Mouse (Mus musculus) cerebellum, adult 9-11 months (tissue): ENCODE data around the gene Fut11.

Source experiments
- DNase-seq: peaks from one replicate; pipeline ENCODE4 v3.0.0; 2022

Fut11 gene

GRCm38 (mm10) chr14:20694884-20695760, at the start of gene Fut11:
Gene Fut11, plus strand, starts transcription at chr14:20694968.
- peak; percentile 94 for DNase-seq

- DNase-seq, result no peak
These were observed 49.2 kb upstream of the Fut11 start for GRCm38 (mm10) chr14:20645547-20645946.

- no peak for DNase-seq
These were observed 48.4 kb upstream of the Fut11 start for GRCm38 (mm10) chr14:20646381-20646780.

- no peak for DNase-seq
These were observed 43.8 kb upstream of the Fut11 start for GRCm38 (mm10) chr14:20651000-20651399.

GRCm38 (mm10) chr14:20651722-20652256, 43.0 kb upstream of the Fut11 start:
- no peak for DNase-seq

- no peak for DNase-seq
These were observed 39.9 kb upstream of the Fut11 start for GRCm38 (mm10) chr14:20654690-20655421.

GRCm38 (mm10) chr14:20655731-20656130, 39.0 kb upstream of the Fut11 start:
- DNase-seq, result no peak

GRCm38 (mm10) chr14:20656361-20656760, 38.4 kb upstream of the Fut11 start, which contains the start of gene Myoz1:
Gene Myoz1, minus strand, starts transcription at chr14:20656540.
- no peak for DNase-seq

- DNase-seq, result no peak
These were observed 36.4 kb upstream of the Fut11 start for GRCm38 (mm10) chr14:20658326-20658725.

- DNase-seq, result no peak
These were observed 35.9 kb upstream of the Fut11 start for GRCm38 (mm10) chr14:20658902-20659301.

- no peak for DNase-seq
These were observed 35.1 kb upstream of the Fut11 start for GRCm38 (mm10) chr14:20659687-20660086.

- DNase-seq, result peak; percentile 97
These were observed 33.7 kb upstream of the Fut11 start for GRCm38 (mm10) chr14:20660827-20661660.

- peak; percentile 47 for DNase-seq
These were observed 33.0 kb upstream of the Fut11 start for GRCm38 (mm10) chr14:20661661-20662331.

- no peak for DNase-seq
These were observed 32.0 kb upstream of the Fut11 start for GRCm38 (mm10) chr14:20662740-20663139.

- no peak for DNase-seq
These were observed 31.2 kb upstream of the Fut11 start for GRCm38 (mm10) chr14:20663601-20664000.

GRCm38 (mm10) chr14:20664436-20664835, 30.3 kb upstream of the Fut11 start:
- no peak for DNase-seq

- DNase-seq, result no peak
These were observed 27.3 kb upstream of the Fut11 start for GRCm38 (mm10) chr14:20667469-20667868.

GRCm38 (mm10) chr14:20668154-20668810, 26.5 kb upstream of the Fut11 start, which contains the start of gene Synpo2l:
Gene Synpo2l, minus strand, starts transcription at chr14:20668354.
- DNase-seq, result no peak

GRCm38 (mm10) chr14:20672990-20673389, 21.8 kb upstream of the Fut11 start:
- no peak for DNase-seq

GRCm38 (mm10) chr14:20673735-20674063, 21.1 kb upstream of the Fut11 start:
- no peak for DNase-seq

- DNase-seq, result peak; percentile 97
These were observed 20.5 kb upstream of the Fut11 start, which contains the start of gene Sec24c for GRCm38 (mm10) chr14:20674064-20674833. Gene Sec24c, plus strand, starts transcription at chr14:20674308.
